Mouse (Mus musculus): Measurements from ENCODE around the gene Stk4.

The Stk4 gene

GRCm38 (mm10) chr2:164081577-164081976 lies 11.5 kb downstream of the Stk4 start:
- DNase-seq: no peak

- no peak for DNase-seq
These were observed 12.1 kb downstream of the Stk4 start for GRCm38 (mm10) chr2:164082175-164082574.

GRCm38 (mm10) chr2:164083609-164084341 lies 13.7 kb downstream of the Stk4 start:
- peak; percentile 66 for DNase-seq

GRCm38 (mm10) chr2:164084342-164084700 lies 14.2 kb downstream of the Stk4 start:
- no peak for DNase-seq

- DNase-seq: no peak
These were observed 17.4 kb downstream of the Stk4 start for GRCm38 (mm10) chr2:164087416-164088017.

GRCm38 (mm10) chr2:164089508-164089907 lies 19.4 kb downstream of the Stk4 start:
- DNase-seq: peak; percentile 50

- no peak for DNase-seq
These were observed 24.0 kb downstream of the Stk4 start for GRCm38 (mm10) chr2:164094152-164094551.

GRCm38 (mm10) chr2:164098603-164099250 lies 28.6 kb downstream of the Stk4 start:
- DNase-seq: peak; percentile 57

- DNase-seq: no peak
These were observed 31.8 kb downstream of the Stk4 start for GRCm38 (mm10) chr2:164101936-164102335.

GRCm38 (mm10) chr2:164102366-164102765 lies 32.2 kb downstream of the Stk4 start:
- DNase-seq: no peak

- DNase-seq: no peak
These were observed 33.4 kb downstream of the Stk4 start for GRCm38 (mm10) chr2:164103501-164103900.

- DNase-seq: no peak
These were observed 36.3 kb downstream of the Stk4 start for GRCm38 (mm10) chr2:164106287-164107035.

GRCm38 (mm10) chr2:164107125-164107874 lies 37.2 kb downstream of the Stk4 start:
- DNase-seq: no peak

GRCm38 (mm10) chr2:164108501-164108900 lies 38.4 kb downstream of the Stk4 start:
- no peak for DNase-seq

GRCm38 (mm10) chr2:164111546-164111945 lies 41.4 kb downstream of the Stk4 start:
- DNase-seq: no peak

GRCm38 (mm10) chr2:164114051-164114450 lies 43.9 kb downstream of the Stk4 start:
- no peak for DNase-seq

- DNase-seq: no peak
These were observed 45.4 kb downstream of the Stk4 start for GRCm38 (mm10) chr2:164115531-164115930.

- DNase-seq: no peak
These were observed 49.4 kb downstream of the Stk4 start for GRCm38 (mm10) chr2:164119503-164119902.

- DNase-seq: no peak
These were observed 53.1 kb downstream of the Stk4 start for GRCm38 (mm10) chr2:164123169-164123766.

GRCm38 (mm10) chr2:164126533-164126955 lies 56.4 kb downstream of the Stk4 start:
- peak; percentile 84 for DNase-seq

- DNase-seq: no peak
These were observed 57.2 kb downstream of the Stk4 start for GRCm38 (mm10) chr2:164127297-164127696.
